Mouse (Mus musculus) heart, adult 11 months (tissue): ENCODE data around the gene Tbc1d16.
A peak's percentile ranks its signal among the peaks of the same experiment; 100 is the strongest.

Experiments
- DNase-seq: peaks from one replicate; pipeline ENCODE4 v3.0.0; 2022

Tbc1d16 gene

DNA sequence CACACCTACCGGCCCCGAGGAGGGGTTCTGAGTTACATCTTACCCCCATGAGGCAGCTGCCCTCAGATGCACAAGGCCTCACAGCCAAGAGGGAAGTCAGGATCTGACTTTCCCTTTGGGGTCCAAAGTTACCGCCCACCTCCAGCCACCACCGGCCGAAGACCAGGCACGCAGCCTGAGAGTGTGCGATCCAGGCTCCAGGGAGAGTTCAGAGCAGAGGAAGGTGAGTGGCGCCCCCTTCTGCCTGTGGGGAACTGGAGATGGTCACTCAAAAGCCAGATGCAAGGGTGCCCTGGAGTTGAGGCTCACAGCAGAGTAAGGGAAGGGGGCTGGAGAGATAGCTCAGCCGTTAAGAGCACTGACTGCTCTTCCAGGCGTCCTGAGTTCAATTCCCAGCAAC, 22.6 kb downstream of the Tbc1d16 start:
- no peak for DNase-seq

- DNase-seq: no peak
Observed at GRCm38 (mm10) chr11:119203423-119203822, 24.9 kb downstream of the Tbc1d16 start.

- DNase-seq: no peak
Observed at GRCm38 (mm10) chr11:119199233-119199601, 29.1 kb downstream of the Tbc1d16 start.

GRCm38 (mm10) chr11:119198564-119199232, 29.6 kb downstream of the Tbc1d16 start:
- no peak for DNase-seq

DNA sequence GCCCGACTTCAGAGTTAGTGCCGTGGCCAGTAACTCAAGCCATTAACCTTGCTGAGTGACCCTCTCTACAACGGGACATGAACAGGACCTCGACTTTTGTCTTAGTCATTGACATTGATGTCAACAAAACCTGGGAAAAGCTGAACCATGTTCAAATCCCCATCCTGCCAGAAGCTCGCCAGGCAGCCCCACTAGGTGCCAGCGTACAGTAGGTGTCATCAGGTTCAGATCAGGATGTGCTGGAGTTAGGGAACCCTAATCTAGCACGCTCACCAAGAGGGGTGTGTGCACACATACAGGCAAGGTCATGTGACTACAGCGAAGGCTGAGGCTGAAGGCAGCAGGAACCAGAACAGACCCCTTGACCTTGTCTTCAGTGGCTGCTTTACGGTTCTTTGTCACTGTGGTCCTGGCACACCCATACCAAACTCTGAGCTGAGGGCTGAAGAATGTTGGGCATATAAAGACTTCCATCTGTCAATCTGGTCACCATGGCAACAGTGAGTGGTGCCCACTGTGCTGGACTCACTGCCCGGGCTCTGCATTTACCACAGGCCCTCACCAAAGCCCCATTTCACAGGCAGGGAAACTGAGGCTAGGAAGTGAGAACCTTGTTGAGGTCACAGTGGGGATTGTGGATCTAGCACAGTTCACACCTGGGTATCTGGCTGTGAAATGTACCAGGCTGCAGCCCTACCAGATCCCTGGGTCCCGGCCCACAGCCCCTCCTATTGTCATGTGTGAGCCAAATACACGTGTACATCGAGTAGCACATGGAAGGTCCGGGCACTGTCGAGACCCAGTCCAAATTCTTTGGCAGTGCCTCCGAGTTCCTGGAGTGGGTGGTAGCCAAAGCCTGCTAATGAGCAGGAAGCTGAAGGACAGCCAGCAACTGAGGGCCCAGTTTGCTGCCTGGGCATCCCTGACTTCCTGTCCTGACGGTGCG, 30.4 kb downstream of the Tbc1d16 start:
- DNase-seq: peak; percentile 95

GRCm38 (mm10) chr11:119192605-119193004, 35.7 kb downstream of the Tbc1d16 start:
- no peak for DNase-seq

DNA sequence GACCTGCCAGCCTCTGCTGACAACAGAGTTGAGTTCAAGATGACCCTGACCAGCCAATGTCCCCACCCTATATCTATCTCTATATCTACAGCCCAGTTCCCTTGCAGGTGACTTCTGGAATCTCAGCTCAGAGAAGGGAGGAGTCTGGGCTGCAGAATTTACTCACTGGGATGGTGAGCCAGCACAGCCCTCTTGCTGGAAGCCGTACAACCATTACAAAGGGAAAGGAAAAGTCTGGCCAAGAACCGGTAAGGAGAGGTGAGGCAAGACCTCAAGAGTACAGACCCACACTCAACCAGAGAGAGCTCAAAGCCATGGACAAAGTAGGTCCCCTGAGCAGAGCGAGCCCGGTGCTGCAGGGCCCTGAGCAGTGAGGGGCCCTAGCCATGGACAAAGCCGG, 36.1 kb downstream of the Tbc1d16 start:
- DNase-seq: no peak

- no peak for DNase-seq
Observed at GRCm38 (mm10) chr11:119191606-119192081, 36.7 kb downstream of the Tbc1d16 start.

GRCm38 (mm10) chr11:119190498-119190897, 37.8 kb downstream of the Tbc1d16 start:
- peak; percentile 95 for DNase-seq

GRCm38 (mm10) chr11:119189319-119189718, 39.0 kb downstream of the Tbc1d16 start:
- no peak for DNase-seq

- no peak for DNase-seq
Observed at GRCm38 (mm10) chr11:119188389-119188788, 39.9 kb downstream of the Tbc1d16 start.

GRCm38 (mm10) chr11:119187800-119188197, 40.5 kb downstream of the Tbc1d16 start:
- no peak for DNase-seq

DNA sequence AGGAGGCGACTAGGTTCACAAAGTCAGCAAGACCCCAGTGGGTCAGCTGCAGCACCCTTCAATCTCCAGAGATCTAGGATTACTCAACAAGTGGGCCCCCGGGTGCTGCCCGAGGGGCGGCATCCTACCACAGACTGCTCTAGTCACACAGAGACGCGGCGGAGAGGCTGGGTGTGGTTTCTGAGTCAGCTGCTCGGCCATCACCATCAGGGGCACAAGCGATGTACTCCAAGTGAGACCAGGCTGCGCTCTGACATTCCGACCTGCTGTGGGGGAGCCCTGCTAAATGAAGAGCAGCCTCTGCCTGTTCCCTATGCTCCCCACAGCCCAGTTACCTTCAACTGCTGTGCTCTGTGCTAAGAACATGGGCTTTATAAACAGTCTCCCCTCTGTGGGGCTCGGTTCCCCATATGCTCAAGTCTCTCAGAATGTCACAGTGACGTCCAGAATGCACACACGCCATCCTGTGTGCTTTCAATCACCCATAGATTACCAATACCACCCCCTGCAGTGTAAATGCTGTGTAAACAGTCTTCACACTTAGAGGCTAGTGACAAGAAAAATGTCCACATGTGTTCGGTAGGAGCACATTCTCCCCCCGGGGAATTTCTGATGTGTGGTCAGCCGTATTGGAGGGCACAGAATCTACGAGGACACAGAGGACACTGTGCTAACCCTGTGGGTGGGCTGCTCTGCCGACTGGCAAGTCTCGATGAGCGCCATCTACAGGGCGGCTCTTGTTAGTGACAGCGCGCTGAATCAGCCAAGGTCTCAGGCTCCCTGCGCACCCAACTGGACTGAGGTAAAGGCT, 41.1 kb downstream of the Tbc1d16 start:
- peak; percentile 93 for DNase-seq

- DNase-seq: no peak
Observed at GRCm38 (mm10) chr11:119186381-119186780, 41.9 kb downstream of the Tbc1d16 start.

GRCm38 (mm10) chr11:119183684-119184310, 44.5 kb downstream of the Tbc1d16 start:
- no peak for DNase-seq

GRCm38 (mm10) chr11:119181861-119182395, 46.4 kb downstream of the Tbc1d16 start:
- no peak for DNase-seq

- DNase-seq: no peak
Observed at GRCm38 (mm10) chr11:119180824-119181582, 47.3 kb downstream of the Tbc1d16 start.

DNA sequence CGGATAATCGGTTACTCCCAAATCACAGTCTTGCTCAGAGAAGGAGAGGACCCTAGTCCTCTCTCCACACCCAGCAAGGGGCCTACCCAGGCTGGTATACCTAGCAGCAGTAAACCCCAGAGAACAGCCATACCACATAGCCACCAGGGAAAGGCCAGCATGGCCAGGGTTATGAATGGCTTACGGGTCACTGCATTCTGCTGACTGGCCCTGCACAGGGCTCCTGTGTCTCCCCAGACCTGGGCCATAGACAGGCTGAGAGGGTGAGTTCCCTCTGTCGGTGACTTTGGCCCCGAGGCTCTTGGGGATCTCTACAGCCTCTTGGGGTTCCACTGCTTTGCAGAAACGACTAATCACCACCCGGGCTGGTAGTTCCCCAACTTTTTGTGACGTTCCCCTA, 50.0 kb downstream of the Tbc1d16 start:
- no peak for DNase-seq

- no peak for DNase-seq
Observed at GRCm38 (mm10) chr11:119176389-119177179, 51.7 kb downstream of the Tbc1d16 start.

DNA sequence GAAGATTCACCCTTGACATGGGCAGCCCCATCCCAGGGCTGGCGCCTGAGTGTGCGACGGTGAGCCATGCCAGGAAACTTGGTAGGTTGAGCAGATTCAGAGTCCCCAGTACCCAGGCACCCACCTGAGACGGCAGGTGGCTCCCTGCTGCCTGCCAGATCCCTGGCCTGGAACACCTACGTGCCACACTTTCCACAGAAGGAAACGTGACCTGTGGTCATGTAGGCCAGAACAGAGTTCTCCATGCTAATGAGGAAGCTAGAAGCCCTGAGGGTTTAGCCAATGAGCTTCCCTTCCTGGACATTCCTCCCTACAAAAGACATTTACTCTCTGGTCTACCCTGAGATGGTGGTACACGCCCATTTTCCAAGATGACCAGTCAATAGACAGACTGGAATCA, 56.7 kb downstream of the Tbc1d16 start:
- no peak for DNase-seq

GRCm38 (mm10) chr11:119168851-119169250, 59.4 kb downstream of the Tbc1d16 start:
- DNase-seq: no peak
